Mouse (Mus musculus) macrophage (primary cell): ENCODE measurements around the gene Pspc1. TPM values are rescaled to one million over a fixed set of nuclear protein-coding genes. Genes with fewer than 3 reads are reported as not detected.
"Not testable (repeated sequence)": the region's sequence is repeated elsewhere in the genome, so short reads cannot be mapped to it uniquely, and the experiment has no call there.

Source experiments
- H3K27ac ChIP-seq: fragments of 350-480 bp; formaldehyde crosslinking; 2 replicates; pipeline ENCODE4 v1.9.0; 2021
- H3K36me3 ChIP-seq: fragments of 350-480 bp; formaldehyde crosslinking; 2 replicates; pipeline ENCODE4 v1.9.0; 2021; ENCODE audit errors: inconsistent target
- H3K4me3 ChIP-seq: fragments of 350-480 bp; formaldehyde crosslinking; 2 replicates; pipeline ENCODE4 v1.9.0; 2021; ENCODE audit errors: inconsistent target
- H3K79me2 ChIP-seq: fragments of 350-480 bp; formaldehyde crosslinking; 2 replicates; pipeline ENCODE4 v1.9.0; 2021; ENCODE audit errors: inconsistent target
- whole genome bisulfite sequencing: methylation state at CpG from one replicate; pipeline ENCODE4 v1.1.7; 2026; ENCODE audit warnings: inconsistent platforms; ENCODE audit not compliant: missing documents; 5-methylcytosine and 5-hydroxymethylcytosine counted together
- polyA plus RNA-seq: library from polyadenylated mRNA; stranded (reverse); fragments of 250-400 nt; gene quantifications from 3 replicates; pipeline ENCODE4 v1.2.4, GENCODE M21; 2018; ENCODE audit warnings: inconsistent platforms
- total RNA-seq, 78 experiments: library from RNA; depleted of rRNA; stranded (reverse); fragments of 250-400 nt; gene quantifications; 1 replicate in 9 of 78; 2 replicates in 24 of 78; 3 replicates in 43 of 78; 4 replicates in 2 of 78; pipeline ENCODE4 v1.2.4; 2018; ENCODE audit warnings: inconsistent platforms in 56 of 78

Gene Pspc1
- total RNA-seq (2018; cell fraction: chromatin; rRNA removed), result 100 to 1,000 TPM in 25 of 26 experiments, 10 to 100 TPM in 1; 89.3 to 268 (median 179) TPM
- 10 to 100 TPM in 20 of 26 experiments, 1 to 10 TPM in 6; 7.2 to 19.0 (median 12.4) TPM for total RNA-seq (2018; cell fraction: cytosol; rRNA removed)
- total RNA-seq (2018; cell fraction: nucleus; rRNA removed), result 100 to 1,000 TPM in 6 of 26 experiments, 10 to 100 TPM in 20; 32.9 to 143 (median 71.5) TPM
- polyA plus RNA-seq, result 7.7 to 26.9 TPM (median 15.4 TPM) in 3 replicates

- Histone ChIP-seq H3K79me2 (peaks cover 44% of the 10 kb centered on the region), H3K27ac (peak within 1 kb of the TSS; percentile 55), H3K36me3 (no peaks in the 10 kb centered on the region), H3K4me3 (peak within 1 kb of the TSS; percentile 74)
- 1% methylated on average over 34 of the region's 36 CpGs for WGBS
These were observed at the start of gene Pspc1 for GRCm38 (mm10) chr14:56778200-56778932. TSS of gene Pspc1 (minus strand) at chr14:56778316.

- no peak overlapping the region for H3K4me3 ChIP-seq
- no peaks in the 10 kb centered on the region for H3K36me3 ChIP-seq
- H3K27ac ChIP-seq, result no peak overlapping the region
- H3K79me2 ChIP-seq, result no peaks in the 10 kb centered on the region
These were observed 46.4 kb upstream of the Pspc1 start for GRCm38 (mm10) chr14:56824562-56824961.

DNA sequence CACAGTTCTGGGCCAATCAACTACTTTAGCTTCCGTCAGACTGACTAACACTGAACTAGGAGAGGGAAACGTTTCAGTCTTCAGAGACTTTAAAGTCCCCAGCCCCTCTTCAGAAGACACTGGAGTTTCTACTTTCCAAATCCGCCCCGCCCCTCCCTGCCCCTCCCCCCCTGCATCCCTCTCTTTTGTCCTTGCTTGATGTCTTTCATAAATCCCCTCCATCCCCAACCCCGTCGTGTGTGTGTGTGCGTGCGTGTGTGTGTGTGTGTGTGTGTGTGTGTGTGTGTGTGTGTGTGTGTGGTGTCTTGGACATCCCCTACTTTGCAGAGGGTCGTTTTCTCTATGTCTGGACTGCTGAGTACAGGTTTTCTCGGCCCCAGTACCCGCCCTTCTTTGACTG is 39.5 kb upstream of the Pspc1 start:
- no peaks in the 10 kb centered on the region for H3K36me3 ChIP-seq
- H3K79me2 ChIP-seq, result no peaks in the 10 kb centered on the region
- 65% methylated on average over 9 of the region's 11 CpGs for WGBS
- no peak overlapping the region for H3K4me3 ChIP-seq
- no peak overlapping the region for H3K27ac ChIP-seq

GRCm38 (mm10) chr14:56817131-56817530 is 39.0 kb upstream of the Pspc1 start:
- 85% methylated on average over 4 of the region's 4 CpGs for WGBS
- Histone ChIP-seq H3K4me3 (no peak overlapping the region), H3K36me3 (no peaks in the 10 kb centered on the region), H3K27ac (no peak overlapping the region), H3K79me2 (no peaks in the 10 kb centered on the region)

GRCm38 (mm10) chr14:56816541-56816940 is 38.4 kb upstream of the Pspc1 start:
- Histone ChIP-seq H3K4me3 (no peak overlapping the region), H3K36me3 (no peaks in the 10 kb centered on the region), H3K27ac (no peak overlapping the region), H3K79me2 (no peaks in the 10 kb centered on the region)
- WGBS, result 98% methylated on average over 4 of the region's 4 CpGs

GRCm38 (mm10) chr14:56812520-56813036 is 34.5 kb upstream of the Pspc1 start:
- peaks cover 32% of the 10 kb centered on the region for H3K79me2 ChIP-seq
- no peaks in the 10 kb centered on the region for H3K36me3 ChIP-seq
- under 1% methylated on average over 34 of the region's 35 CpGs for WGBS
- H3K4me3 ChIP-seq, result peak overlapping the region; percentile 30
- H3K27ac ChIP-seq, result peak overlapping the region; percentile 33

DNA sequence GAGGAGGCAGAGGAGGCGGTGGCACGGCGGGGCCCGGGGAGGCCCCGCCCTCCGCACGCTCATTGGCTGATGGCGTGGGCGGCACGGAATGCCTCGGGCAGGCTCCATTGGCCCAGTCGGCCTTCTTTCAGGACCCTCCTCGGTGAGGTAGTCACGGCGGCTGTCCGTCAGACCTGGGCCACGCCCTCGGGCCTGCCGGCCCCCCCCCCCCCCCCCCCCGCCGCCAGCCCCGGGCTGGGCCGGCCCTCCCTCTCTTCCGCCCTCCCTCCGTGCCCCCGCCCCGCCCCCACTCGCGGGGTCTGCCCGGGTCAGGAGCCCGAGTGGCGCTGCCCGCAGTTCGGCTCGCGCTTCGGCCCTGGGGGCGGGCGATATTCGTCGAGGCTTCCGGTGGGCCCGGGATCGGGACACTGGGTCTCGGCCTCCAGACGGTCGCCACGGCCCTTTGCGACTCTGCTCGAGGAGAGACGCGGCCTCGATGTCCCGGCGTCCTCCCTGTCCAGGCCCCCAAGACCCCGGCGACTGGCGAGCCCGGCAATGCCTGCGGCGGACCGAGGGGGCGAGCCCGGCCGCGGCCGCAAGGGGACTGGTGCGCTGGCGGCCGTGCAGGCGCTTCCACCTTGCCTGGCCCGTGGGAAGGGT is 33.7 kb upstream of the Pspc1 start, which contains the start of gene Zmym5:
TSS of gene Zmym5 (minus strand) at position 16 of the 639 bp plus-strand sequence.
- WGBS, result under 1% methylated on average over 21 of the region's 72 CpGs
- peak within 1 kb of the TSS; percentile 71 for H3K4me3 ChIP-seq
- peak within 1 kb of the TSS; percentile 40 for H3K27ac ChIP-seq
- peaks cover 39% of the 10 kb centered on the region for H3K79me2 ChIP-seq
- H3K36me3 ChIP-seq, result not testable (repeated sequence)

- H3K27ac ChIP-seq, result peak overlapping the region; percentile 40
- not testable (repeated sequence) for H3K36me3 ChIP-seq
- H3K79me2 ChIP-seq, result peaks cover 44% of the 10 kb centered on the region
- H3K4me3 ChIP-seq, result peak overlapping the region; percentile 71
- WGBS, result under 1% methylated on average over 33 of the region's 86 CpGs
These were observed 32.9 kb upstream of the Pspc1 start for GRCm38 (mm10) chr14:56810781-56811690.

- Histone ChIP-seq H3K27ac (no peak overlapping the region), H3K79me2 (no peaks in the 10 kb centered on the region), H3K4me3 (no peak overlapping the region), H3K36me3 (peaks cover 44% of the 10 kb centered on the region)
- 58% methylated on average over 2 of the region's 2 CpGs for WGBS
These were observed 15.1 kb upstream of the Pspc1 start for GRCm38 (mm10) chr14:56793243-56793642.

- Histone ChIP-seq H3K79me2 (no peaks in the 10 kb centered on the region), H3K4me3 (no peak overlapping the region), H3K27ac (no peak overlapping the region), H3K36me3 (no peaks in the 10 kb centered on the region)
- WGBS, result 100% methylated on average over 1 of the region's 1 CpGs
These were observed 6.5 kb upstream of the Pspc1 start for GRCm38 (mm10) chr14:56784575-56784974.

DNA sequence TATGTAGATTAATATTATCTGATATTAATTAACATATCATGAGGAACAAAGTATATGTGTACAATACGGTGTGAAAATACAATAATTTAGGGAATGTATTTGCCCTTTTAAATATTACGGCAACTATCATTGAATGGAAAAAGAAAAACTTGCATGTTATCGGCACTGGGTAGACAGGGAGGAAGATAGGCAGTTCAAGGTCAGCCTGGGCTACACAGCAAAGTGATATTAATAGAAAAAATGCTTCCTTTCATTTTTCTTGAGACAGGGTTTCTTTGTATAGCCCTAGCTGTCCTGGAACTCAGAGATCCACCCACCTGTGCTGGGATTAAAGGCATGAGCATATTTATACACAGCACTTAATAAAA is 801 bp upstream of the Pspc1 start:
- Histone ChIP-seq H3K79me2 (peaks cover 38% of the 10 kb centered on the region), H3K27ac (peak overlapping the region; percentile 55), H3K4me3 (peak overlapping the region; percentile 74), H3K36me3 (no peaks in the 10 kb centered on the region)
- WGBS, result 21% methylated on average over 3 of the region's 3 CpGs

GRCm38 (mm10) chr14:56777360-56778136 is 568 bp downstream of the Pspc1 start:
- Histone ChIP-seq H3K27ac (peak overlapping the region; percentile 55), H3K4me3 (peak overlapping the region; percentile 74), H3K36me3 (no peaks in the 10 kb centered on the region), H3K79me2 (peaks cover 52% of the 10 kb centered on the region)
- under 1% methylated on average over 71 of the region's 71 CpGs for WGBS

DNA sequence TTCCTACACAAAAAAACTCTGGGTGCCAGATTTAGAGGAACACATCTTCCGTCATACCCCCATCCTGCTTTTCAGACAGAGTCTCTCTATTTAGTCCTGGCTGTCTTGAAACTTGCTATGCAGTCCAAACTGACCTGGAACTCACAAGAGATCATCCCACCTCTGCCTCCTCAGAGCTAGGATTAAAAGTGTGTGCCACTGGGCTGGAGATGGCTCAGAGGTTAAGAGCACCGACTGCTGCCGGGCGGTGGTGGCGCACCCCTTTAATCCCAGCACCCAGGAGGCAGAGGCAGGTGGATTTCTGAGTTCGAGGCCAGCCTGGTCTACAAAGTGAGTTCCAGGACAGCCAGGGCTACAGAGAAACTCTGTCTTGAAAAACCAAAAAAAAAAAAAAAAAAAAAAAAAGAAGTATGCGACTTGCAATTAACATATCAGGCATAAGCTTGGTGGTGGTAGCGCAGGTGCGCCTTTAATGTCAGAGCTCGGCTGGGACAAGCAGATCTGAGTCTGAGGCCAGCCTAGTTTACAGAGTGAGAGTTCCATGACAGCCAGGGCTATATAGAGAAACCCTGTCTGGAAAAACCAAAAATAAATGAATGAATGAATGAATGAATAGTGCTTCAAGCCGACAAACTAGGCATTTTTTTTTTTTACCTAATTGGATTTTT is 1.4 kb downstream of the Pspc1 start:
- 0 out of 2 replicates have a peak, but pooled peaks cover 1% of the 10 kb centered on the region for H3K36me3 ChIP-seq
- WGBS, result 20% methylated on average over 7 of the region's 11 CpGs
- no peak overlapping the region for H3K27ac ChIP-seq
- H3K79me2 ChIP-seq, result peaks cover 60% of the 10 kb centered on the region
- H3K4me3 ChIP-seq, result peak overlapping the region; percentile 74
